Mouse (Mus musculus) ES-CJ7 (cell line): ENCODE measurements around the gene Ifit3b.
"Not testable (repeated sequence)": the region's sequence is repeated elsewhere in the genome, so short reads cannot be mapped to it uniquely, and the experiment has no call there.

ENCODE experiments used
- DNase-seq: peaks from one replicate; pipeline ENCODE4 v3.0.0; 2011; ENCODE audit warnings: low read depth, low spot score

Ifit3b gene

DNA sequence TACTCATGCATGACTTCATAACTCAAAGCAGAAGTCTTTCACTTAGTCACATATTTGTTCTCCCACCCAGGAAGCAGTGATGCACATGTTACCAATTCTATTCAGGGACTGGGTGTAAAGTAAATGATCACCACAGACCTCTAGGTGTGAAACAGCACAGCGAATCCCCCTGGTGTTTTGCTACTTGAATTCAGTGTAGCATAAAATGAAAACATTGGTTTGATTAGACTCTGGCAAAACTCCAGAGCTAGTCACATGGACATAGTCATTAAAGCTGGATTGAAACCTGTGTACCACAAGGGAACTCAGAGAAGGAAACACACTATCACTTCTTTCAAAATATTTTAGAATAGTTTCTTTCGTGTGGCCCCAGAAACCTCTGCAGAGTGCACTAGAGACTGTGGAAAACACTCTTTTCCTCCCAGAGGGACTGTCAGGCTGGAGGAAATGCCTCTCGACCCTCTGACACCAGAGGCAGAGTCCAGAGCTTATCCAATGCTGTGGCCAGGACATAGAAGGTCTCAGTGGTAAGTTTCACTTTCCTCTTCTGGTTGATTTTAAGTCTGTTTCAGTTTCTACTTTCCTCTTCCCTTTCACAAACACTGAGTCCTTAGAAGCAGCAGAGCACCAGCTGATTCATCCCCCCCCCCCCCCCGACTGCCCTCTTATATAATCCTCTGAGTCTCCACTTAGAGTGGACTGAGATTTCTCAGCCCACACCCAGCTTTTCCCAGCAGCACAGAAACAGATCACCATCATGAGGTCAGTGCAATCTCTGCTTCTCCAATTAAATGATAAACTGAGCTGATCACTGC is at the start of gene Ifit3b:
Ifit3b (plus strand) TSS at position 734 of the 815 bp plus-strand sequence.
- DNase-seq: not testable (repeated sequence)

DNA sequence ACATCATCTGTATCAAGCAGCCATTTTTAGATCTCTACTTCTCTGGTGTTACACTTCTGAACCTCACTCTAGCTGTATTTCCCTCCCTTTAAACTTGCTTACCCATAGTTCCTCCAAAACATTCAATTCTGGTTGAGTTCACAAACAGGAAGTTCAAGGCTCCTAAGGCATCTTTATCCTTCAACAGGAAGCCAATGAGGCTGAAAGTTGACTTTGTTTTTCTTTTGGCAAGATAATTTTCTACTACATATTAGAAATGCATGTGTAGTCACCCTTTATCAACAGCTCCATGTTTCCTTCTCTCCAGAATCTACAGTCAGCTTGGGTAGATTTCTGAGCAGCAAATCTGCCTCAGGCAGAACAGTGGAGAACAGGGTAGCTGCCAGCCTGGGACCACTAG is 45.2 kb upstream of the Ifit3b start:
- DNase-seq: no peak

GRCm38 (mm10) chr19:34566178-34566784 is 41.5 kb upstream of the Ifit3b start:
- no peak for DNase-seq

DNA sequence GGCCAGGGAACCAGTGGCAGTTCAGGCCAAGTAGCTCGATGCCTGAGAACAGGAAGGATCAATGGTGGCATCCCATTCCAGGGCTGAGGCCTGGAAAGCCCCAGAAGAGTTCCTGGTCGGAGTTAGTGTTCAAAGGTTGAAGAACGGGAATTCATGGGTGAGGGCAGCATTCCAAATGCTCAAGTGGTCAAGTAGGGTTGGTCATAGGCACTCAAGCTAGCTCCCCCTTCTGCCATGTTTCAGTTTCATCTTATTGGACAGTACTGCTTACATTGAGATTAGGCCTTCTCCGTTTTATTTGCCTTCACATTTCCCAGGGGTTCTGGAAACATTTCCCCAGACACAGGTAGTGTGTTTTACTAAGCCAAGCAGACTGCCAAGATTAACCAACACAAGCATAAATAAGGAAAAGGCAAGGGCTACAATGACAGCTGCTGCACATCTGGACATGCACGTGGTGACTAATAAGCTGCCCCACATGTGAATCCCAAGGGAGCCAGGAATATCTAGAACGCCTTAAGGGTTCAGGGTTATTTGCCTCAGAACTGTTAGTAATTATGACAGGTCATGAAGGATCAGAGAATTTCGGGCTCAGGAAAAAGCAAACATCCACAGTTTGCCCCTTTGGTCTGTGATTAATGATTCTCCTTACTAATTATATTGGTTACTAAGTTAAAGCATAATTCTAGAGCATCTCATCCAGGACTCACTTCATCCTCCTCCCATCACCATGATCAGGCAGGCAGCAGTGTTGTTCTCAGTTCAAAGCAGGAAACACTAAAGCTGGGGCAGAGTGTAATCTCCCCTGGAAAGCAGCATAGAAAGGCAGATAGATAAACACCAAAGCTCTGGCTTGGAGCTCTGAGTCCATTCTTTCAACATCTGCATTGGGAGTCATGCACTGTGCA is 38.5 kb upstream of the Ifit3b start:
- DNase-seq: no peak

GRCm38 (mm10) chr19:34569896-34570476 is 37.8 kb upstream of the Ifit3b start:
- no peak for DNase-seq

DNA sequence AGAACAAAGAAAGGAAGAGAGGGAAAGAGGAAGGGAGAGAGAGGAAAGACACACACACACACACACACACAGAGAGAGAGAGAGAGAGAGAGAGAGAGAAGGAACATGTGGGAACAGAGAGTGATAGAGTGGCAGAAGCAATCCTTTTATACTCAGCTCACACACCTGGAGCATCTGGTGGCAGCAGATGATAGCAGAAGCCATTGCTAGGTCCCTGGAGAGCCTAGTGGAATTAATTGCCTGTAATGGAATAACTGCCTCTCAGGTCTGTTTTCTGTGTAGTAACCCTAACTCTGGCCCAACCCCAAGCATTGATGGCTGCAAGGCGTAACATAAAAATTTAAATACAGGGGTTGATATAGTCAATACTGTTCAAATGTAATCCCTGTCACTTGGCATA is 36.7 kb upstream of the Ifit3b start:
- DNase-seq: no peak

GRCm38 (mm10) chr19:34573650-34574049 is 34.1 kb upstream of the Ifit3b start:
- no peak for DNase-seq

DNA sequence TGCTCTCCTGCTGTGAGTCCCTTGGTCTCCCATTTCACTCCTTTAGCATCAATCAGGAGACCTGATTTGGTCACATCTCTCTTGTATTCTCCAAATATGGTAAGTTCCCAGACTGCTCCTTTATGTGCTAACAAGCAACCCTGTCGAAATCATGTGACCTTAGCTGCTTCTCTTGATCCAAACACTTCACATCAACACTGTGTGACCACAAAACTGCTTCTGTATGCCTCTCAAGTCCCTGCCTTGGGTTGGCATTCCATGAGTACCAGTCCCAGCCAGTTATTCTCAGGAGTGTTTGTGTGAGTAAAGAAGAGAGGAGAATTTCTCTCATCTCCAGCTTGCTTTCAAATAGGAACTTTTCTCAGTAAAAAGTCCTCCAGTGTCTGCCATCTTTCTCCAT is 30.6 kb upstream of the Ifit3b start:
- no peak for DNase-seq

DNA sequence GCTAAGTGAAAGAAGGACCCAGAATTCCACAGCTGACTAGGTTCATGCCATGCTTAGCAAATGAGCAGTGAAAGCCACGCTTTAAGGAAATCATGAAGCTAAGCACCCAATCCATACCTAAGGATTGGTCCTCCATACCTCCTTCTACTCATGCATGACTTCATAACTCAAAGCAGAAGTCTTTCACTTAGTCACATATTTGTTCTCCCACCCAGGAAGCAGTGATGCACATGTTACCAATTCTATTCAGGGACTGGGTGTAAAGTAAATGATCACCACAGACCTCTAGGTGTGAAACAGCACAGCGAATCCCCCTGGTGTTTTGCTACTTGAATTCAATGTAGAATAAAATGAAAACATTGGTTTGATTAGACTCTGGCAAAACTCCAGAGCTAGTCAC is 25.1 kb upstream of the Ifit3b start:
- not testable (repeated sequence) for DNase-seq

DNA sequence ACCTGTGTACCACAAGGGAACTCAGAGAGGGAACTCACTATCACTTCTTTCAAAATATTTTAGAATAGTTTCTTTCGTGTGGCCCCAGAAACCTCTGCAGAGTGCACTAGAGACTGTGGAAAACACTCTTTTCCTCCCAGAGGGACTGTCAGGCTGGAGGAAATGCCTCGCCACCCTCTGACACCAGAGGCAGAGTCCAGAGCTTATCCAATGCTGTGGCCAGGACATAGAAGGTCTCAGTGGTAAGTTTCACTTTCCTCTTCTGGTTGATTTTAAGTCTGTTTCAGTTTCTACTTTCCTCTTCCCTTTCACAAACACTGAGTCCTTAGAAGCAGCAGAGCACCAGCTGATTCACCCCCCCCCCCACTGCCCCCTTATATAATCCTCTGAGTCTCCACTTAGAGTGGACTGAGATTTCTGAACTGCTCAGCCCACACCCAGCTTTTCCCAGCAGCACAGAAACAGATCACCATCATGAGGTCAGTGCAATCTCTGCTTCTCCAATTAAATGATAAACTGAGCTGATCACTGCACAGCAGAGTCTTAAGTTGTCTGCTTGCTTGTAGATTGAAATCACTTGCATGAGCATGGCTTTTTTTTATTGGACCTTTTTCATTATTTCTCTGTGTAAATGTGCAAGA is 24.5 kb upstream of the Ifit3b start, which contains the start of gene Ifit3:
Ifit3 (plus strand) TSS at position 406 of the 641 bp plus-strand sequence.
- not testable (repeated sequence) for DNase-seq

DNA sequence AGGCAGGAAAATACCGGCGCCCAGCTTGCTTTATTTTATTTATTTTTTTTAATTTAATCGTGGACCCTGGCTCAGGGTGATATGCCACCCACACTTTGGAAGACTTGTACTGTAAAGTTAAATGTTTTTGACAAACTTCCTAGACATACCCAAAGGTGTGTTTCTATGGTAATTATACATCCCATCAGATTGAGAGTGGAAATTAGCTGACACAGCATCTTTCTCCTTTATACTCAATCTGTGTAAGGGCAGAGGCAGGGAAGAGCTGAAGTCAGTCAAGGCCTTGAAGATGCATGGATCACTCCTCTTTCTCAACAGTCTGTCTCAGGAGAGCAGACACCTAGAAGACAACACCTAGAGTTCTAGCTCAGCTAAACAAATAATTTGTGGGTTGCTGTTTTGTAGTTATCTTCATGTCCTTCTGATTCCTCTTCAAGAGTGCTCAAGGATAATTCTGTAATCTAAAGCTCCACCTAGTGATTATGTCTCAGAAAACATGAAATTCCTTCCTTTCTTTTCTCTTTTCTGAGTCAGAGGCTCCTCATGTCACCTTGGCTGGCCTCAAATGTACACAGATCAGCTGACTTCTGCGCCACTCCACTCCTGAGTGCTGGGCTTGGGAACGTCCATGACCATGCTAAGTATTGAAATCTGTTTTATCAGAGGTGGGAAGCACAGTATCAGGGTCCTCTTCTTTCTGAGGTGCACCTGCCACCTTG is 21.9 kb upstream of the Ifit3b start:
- not testable (repeated sequence) for DNase-seq

DNA sequence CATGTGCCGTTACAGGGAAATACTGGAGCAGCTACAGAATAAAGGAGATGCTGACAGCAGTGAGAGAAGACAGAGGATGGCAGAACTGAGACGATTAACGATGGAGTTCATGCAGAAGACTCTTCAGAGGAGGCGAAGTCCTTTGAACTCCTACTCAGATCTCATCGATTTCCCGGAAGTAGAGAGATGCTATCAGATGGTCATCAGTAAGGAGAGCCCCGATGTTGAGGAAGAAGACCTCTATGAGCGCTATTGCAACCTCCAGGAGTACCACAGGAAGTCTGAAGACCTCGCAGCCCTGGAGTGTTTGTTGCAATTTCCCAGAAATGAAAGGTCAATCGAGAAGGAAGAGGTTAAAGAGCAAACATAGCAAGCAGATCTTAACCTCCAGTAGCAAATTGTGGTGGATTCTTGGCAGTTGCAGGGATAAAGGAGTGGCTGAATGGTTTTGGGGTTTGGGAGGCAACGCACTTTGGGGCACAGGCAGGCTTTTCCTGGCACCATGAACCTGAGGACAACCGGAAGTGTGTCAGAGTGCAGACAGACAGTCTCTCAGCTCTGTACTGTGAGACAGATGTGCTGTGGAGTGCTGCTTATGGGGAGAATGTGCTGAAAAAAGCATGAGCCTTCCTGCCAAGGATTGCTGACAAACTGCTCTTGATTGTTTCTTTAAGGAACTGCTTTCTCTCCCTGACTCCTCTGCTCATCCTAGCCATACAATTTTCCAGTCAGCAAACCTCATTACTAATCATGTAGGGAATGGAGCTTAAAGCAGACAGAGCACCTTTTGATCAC is 19.7 kb upstream of the Ifit3b start:
- not testable (repeated sequence) for DNase-seq

- no peak for DNase-seq
These were observed 18.8 kb upstream of the Ifit3b start for GRCm38 (mm10) chr19:34588959-34589358.

- no peak for DNase-seq
These were observed 14.3 kb upstream of the Ifit3b start for GRCm38 (mm10) chr19:34593456-34593855.

DNA sequence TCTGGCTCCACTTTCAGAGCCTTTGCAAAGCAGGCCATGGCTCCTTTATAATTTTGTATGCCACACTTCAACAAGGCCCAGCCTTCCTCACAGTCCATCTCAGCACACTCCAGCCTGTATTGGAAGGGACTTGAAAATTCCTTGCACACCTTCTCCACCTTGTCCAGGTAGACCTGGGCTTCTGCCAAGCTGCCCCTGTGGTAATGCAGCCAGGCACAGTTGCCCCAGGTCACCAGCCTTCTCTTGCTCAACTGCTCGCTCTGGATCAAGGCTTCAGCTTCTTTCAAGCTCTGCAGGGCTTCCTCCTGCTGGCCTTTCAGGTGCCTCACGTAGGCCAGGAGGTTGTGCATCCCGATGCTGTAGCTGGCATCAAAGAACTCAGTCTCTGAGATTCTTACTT is 13.2 kb upstream of the Ifit3b start:
- not testable (repeated sequence) for DNase-seq

DNA sequence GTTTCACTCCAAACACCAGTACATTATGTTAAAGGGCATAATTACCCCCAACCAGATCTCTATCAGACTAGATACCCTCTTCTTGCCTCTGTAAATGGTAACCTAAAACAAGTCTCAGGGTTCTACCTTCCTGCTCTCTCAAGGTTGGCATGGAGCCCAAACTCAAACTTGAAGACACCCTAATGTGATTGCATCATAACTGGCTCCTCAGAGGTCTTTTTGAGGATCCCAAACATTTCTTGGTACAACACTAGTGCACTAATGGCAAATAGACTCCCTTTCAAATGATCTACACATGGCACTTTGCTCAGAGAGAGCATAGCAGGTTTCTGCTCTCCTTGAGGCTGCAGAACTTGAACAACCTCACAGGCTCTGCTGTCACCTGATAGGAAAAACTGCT is 11.0 kb upstream of the Ifit3b start:
- DNase-seq: no peak

- DNase-seq: no peak
These were observed 9.4 kb upstream of the Ifit3b start for GRCm38 (mm10) chr19:34598341-34598740.

DNA sequence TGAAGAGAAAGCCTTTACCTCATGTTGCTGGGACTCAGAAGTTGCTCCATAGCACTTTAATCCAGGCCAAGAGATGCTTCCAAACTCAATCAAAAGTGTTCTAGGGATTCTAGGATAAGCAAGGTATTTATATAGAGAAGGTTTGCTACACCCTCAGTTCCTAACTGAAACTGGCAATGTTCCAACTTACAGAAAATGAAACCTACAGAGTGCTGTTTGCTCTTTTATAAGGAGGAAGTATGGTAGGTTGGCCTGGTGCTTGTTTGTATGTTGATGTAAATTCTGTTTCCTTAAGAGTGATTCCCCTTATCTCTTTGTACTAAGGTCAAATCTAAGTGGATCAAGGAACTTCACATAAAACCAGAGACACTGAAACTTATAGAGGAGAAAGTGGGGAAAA is 8.5 kb upstream of the Ifit3b start:
- DNase-seq: not testable (repeated sequence)

DNA sequence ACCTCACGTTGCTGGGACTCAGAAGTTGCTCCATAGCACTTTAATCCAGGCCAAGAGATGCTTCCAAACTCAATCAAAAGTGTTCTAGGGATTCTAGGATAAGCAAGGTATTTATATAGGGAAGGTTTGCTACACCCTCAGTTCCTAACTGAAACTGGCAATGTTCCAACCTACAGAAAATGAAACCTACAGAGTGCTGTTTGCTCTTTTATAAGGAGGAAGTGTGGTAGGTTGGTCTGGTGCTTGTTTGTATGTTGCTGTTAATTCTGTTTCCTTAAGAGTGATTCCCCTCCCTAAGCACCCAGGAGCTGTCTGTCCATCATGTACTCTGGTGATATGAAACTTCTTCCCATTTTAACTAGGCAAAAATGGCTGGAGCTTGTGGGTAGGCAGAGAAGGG is 5.9 kb upstream of the Ifit3b start, which contains the start of gene Ifit1bl1:
Ifit1bl1 (minus strand) TSS at position 69 of the 400 bp plus-strand sequence.
- not testable (repeated sequence) for DNase-seq

DNA sequence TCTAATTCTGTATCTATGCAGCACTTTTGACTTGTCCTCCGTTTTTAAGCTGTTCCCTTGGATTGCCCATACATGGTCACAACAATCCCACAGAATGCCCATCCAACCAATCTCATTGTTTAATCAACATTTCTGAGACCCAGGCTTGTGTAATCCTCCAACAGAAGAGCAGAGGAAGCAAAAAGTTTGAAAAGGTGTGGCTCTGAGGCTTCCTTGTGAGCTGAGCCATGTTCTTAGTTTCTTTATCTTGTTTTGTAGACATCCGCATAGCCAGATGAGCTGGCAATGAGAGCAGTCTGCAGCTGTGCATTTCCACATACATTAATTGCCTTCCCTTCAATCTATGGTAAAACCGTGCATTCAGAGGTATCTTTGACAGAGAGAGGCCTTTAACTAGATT is 2.3 kb upstream of the Ifit3b start:
- no peak for DNase-seq
